Mouse (Mus musculus): ENCODE measurements at regions not wholly inside any gene's neighbourhood (a gene's known extent, or its start where the extent isn't known, plus 50 kb on each side); places are given as distances from the start of the nearest gene placed in this dataset.
"Not testable (repeated sequence)": the region's sequence is repeated elsewhere in the genome, so short reads cannot be mapped to it uniquely, and the experiment has no call there.

GRCm38 (mm10) chr2:166511477-166511876, 202.2 kb downstream of the Prex1 start:
- not testable (repeated sequence) for TF ChIP-seq CTCF (conservative IDR thresholded peaks at IDR 0.05; ENCODE audit: low read length); NANOG (IDR thresholded peaks at IDR 0.05; ENCODE audit: borderline replicate concordance, low read length)
